Mouse (Mus musculus): ENCODE results near the gene Nkd2.

Nkd2 gene

DNA sequence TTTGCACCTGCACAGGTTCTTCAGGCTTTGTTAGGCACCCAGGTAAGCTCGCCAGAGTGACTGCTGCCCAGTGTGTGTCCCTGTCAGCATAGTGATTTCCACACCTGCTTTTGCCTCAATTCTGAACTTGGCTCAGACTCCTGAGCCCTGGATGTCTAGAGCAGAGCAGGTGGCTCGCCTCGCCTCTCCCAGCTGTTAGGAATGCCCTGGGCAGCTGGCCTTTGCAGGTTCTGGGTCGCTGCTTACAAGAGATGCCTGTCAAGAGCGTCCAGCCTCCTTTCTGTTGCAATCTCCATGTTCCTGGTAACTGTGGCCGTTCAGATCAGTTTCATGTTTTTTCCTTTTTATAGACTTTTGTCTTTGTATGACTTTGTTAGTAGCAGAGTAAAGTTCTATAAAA is 31.1 kb downstream of the Nkd2 start:
- CTCF ChIA-PET: interaction anchor here (0.6 kb wide), 1 partner anchor 25 kb away, joined by 3 read pairs; no protein-coding TSS in a partner anchor

DNA sequence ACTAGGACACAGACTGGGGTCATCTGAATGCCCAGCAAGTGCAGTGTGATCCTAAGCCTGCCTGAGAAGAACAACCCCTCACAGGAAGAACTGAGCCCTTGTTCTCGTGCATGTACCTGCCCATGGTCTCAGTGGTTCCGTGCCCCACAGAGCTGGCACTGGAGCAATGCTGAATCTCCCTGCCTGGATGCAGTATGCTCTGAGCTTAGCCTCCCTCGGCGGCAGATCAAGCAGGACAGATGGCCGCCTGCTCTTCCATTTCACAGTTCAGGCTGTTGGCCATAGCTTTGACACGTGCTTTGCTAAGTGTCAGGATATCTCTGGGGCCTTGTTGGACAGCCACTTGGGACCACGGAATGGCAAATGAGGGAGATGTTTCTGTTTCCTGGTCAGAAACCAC is 33.2 kb downstream of the Nkd2 start:
- CTCF ChIA-PET: no interaction called here

DNA sequence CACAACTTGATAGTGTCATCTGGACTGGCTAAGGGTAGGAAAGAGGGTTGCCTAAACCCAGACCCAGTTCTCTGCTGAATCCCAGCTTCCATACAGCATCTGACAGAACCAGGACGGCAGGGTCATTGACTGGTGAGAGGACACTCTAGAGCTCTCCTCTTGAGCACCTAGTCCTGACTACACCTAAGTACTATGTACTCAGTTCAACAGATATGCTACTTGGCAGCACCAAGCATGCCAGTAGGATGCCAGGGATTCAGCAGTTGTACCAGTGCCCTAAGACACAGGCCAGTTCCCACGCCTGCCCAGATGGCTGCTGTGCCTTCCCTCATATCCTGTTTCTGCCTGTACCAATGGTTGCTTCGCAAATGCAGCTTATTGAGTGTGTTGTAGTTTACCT is 34.5 kb downstream of the Nkd2 start:
- CTCF ChIA-PET: no interaction called here

DNA sequence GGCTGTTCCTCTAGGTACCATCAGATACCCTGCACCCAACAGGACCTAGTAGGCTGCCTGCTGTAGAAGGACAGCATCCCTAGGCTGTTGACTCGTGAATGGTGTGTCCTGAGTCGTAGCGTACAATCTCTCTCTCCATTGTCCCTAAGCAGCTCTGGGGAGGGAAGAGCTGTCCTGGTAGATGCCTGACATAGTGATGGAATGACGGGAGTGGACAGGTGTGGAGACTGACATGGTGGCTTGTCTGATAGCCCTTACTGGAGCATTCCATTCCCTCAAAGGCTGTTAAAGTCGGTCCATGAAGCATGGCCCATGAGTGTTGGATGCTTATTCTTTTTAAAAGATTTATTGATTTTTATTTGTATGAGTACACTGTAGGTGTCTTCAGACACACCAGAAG is 42.5 kb downstream of the Nkd2 start:
- CTCF ChIA-PET: no interaction called here

DNA sequence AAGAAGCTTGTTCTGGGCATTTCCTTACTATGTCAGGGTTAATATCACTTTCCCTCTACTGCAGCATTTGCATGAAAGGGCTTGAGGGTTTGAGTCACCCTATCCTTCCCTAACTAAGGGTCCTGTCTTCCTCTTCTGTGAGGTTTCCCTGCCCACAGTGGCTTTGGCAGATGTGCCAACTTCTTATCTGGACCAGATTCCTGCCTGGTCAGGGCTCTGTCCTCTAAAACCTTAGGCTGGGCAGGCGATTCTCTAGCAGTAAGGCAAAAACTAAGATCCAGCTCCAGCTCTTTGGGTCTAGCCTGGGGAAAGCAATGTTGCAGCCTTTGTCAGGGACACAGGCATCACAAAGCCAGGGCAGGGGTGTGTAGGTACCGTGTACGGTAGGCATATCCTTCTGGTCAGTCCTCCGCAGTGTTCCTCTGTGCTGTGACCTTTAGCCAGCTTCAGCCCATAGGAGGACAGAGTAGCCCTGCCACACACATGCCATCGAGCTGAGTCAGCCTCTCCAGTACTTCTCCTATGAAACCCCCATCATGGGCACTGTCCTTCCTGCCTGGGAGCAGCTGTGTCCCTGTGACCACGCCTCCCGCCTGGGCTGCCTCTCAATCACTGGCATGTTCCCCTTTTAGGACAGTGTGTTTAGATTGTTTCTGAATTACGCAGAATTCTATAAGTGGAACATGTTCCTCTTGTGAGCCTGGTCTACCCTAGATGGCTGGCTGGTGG is 43.8 kb downstream of the Nkd2 start:
- CTCF ChIA-PET: interaction anchor here (0.6 kb wide), 1 partner anchor 12 kb away, joined by 3 read pairs; no protein-coding TSS in a partner anchor

DNA sequence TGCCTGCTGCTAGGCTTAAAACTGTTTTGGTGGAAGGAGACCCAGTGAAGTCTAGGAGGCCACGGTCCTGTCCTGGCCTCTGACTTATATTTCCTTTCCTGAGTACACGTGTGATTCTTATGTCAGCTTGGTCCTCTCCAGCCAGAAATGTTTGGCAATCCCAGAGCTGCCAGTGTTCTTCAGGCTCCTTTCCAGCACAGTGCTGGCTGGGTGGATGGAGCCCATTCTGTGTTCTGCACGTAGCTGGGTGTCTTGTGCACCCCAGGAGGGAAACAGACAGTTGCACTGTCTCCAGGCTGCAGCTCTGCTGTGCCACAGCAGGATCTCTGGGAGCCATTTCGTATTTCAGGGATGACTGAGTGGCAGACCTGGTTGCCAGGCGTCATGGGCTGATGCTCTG is 48.3 kb downstream of the Nkd2 start:
- CTCF ChIA-PET: no interaction called here

DNA sequence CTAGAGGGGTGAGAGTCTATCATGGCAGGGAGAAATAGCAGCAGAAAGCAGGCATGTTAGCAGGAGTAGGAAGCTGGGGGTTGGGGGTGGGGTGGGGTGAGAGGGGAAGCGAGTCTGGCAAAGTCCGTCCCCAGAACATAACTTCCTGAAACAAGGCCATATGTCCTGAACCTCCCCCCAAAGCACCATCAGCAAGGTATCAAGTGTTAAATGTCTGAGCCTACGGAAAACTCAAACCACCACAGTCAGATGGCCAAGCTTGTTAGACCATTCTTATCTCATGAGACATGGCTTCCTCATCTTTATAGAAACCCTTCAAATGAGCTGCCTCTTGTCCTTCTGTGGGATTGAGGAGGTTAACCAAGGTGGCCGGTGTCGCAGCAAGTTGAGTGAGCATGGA is 54.3 kb downstream of the Nkd2 start:
- CTCF ChIA-PET: no interaction called here

DNA sequence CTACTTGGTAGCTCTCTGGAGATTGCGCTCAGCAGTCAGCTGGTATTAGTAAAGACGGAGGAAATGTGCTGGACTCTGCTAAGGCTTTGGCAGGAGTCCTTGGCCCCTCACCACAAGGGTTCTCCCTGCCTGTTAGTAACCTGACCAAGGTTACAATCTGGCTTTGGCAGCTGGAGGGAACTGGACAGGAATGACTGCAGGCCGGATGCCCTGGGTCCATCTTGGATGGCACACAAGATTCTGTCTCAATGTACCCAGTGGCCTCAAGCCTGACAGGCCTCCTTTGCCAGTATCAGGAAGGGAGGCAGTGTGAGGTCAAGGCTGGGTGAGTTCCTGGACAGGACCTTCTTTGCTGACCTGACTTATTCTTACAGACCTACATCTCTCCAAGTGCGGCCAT is 55.3 kb downstream of the Nkd2 start:
- CTCF ChIA-PET: interaction anchor here (0.9 kb wide), 1 partner anchor 28 kb away, joined by 6 read pairs; no protein-coding TSS in a partner anchor

DNA sequence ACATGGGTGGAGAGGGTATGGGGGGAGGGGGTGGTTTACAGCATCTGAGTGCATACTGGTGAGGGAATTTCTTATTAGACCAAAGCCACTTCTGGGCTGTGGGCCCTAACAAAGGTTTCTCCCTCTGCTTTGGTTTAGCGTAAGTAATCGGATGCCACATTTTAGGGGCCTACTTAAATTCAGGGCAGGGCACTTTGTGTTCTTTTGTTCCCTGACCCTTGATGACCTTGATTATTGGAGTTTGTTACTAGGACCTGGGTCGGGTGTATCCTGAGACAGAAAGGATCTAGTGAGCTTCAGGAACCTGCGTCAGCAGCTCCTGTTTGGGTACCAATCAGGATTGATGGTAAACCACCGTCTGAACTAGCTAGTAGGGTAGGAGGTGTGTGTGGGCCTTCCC is 64.9 kb downstream of the Nkd2 start:
- CTCF ChIA-PET: no interaction called here

DNA sequence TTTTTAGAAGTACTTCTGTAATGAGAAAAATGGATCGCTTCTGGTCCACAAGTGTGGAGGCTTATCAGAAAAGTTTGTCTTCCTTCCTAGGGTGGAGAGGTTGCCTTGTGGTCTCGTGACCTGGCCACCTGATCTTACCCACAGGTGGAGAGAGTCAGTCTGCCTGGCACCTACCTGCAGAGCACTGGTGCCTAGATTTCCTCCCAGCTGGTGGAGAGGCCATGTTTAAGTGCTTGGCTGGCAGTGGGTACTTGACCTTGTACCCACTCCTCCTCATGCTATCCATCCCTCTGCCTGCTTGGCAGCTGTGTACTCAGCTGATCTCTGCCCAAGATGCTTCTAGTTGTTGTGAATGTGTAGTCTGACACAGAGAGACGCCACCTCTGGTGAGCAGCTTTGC is 69.9 kb downstream of the Nkd2 start:
- CTCF ChIA-PET: no interaction called here

DNA sequence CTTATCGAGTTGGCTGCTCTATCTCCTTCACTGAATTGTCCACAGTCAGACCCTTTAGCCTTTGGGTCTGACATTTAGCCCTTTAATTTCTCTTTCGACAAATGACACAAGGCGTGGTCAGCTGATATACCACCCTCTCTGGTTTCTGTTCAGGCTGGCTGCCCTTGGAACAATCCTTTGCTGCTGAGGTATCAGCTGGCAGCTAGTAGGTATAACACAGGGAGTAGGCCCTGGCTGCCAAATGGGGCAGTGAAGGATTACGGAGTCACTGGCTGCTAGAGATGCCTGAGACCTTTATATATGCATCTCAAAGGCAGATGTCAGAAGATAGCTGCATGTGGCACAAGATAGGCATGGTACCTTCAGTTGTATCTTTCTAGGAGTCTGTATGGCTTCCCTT is 71.6 kb downstream of the Nkd2 start:
- CTCF ChIA-PET: no interaction called here

DNA sequence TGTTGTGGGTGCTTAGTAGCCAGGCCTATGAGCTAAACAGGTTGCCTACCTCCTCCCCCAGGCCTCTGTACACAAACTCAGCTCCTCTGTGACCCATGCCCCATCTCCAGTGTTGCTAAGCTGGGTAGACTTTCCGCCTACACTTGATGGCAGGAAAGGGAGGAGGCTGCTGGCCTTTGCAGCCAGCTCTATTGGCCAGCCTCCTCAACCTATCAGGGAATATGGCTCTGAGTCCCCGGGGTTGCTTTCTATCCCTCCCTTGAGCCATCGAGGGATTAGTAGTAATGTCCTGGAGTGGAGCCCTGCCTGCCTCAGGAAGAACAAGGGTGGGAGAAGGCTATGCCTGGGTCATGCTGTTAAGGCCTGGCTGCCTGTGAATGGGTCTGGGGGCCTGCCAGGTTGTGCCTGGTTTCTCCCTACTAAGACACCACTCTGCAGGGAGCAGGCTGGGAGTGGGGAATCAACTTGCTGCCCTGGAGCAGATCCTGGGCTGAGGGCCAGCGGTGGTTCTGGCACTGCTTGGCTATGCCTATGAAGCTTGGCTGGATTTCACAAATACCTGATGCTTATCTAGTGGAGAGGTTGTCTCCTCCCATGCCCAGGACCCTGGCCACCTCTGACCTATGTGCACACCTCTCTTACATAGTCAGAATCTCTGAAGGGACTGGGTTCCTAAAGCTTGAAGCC is 73.8 kb downstream of the Nkd2 start:
- CTCF ChIA-PET: no interaction called here

DNA sequence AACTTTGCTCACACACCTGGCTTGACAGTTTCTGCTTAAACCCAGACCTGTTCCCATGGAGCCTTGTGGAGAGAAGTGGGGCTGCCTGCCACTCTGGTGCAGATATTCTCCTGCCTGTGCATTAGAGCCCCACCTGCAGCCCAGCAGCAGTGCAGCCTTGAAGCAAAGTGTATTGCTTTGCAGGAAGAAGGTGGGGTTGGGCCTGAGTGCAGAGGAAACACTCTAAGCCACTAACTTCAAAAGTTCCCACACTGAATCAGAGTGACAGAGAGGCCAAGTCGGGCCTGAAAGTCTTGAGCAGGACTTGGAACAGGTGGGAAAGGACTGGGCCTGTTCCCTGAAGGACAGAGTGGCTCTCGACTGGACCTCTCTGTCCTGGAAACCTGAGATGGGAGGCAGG is 74.8 kb downstream of the Nkd2 start:
- CTCF ChIA-PET: no interaction called here

DNA sequence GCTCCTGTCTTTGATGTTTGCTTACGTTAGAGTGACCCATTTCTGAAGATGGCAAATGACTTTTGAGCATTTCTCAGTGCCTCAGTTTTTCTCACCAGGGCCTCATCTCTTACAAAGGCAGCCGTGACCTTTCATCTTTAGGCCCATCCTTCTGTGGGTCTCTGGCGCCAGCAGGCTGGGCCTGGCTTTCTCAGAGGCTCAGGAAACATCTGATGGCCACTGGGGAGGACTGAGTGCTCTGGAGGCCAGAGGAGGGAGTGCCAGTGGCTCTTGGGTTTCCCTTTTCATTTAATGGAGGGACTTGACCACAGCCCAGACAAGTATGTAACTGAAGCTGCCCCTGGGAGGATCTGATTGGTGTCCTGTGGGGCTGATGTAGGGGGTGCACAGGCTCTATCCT is 76.3 kb downstream of the Nkd2 start:
- CTCF ChIA-PET: no interaction called here

DNA sequence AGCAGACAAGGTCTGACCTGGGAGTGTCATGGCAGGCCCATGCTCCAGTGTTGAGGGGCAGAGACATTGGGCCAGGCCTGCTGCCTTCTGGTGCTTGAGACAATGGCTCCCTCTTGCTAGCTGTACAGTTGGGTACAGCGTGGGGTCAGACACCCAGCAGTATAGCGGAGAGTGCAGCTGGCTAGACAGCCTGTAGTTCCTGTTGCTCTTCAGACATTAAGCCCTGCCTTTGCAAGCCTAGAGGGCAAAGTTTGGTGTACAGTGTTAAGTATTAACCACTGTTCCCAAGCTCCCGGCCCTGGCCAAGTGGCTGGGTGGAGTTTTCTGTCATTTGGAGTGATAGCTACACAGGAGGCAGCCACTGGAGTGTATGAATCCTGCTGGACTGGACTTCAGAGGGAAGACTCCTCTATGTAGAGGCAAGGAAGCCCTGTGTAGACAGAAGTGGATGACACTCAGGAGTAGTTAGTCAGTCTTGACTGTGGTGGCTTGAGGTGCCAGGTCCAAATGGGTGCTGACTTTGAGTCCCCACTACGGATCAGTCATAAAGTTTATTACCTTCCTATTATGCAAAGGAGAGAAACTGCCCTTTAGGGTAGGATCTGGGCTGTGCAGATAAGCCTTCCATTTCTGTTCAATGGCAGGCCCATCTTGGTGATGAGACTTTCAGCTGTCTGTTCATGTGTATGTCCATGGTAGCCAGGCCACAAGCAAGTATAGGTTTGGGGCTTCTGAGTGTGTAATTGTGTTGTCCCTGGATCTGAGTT is 77.3 kb downstream of the Nkd2 start:
- CTCF ChIA-PET: no interaction called here

Data from spleen, embryonic (tissue).